In genomic region chr1:172390769-172391168, GRCm38 (mm10) we compare ENCODE assay signal across 17 mouse cellular contexts. TPM values are rescaled to one million over a fixed set of nuclear protein-coding genes. Genes with fewer than 3 reads are reported as not detected.
A peak's percentile ranks its signal among the peaks of the same experiment; 100 is the strongest.
DNase-seq lines count a peak whose midpoint lies in the region; ATAC-seq lines count a peak whose summit lies in the region.
"Had no signal": no experiment of that assay in that cellular context is flagged by ENCODE, and none has a peak within 500 bp of the region (broad histone marks: within the 10 kb centered on the region; RNA-seq: fewer than 3 reads in every experiment).

No protein-coding gene starts in this region.

- ATAC-seq in common myeloid progenitor, adult 5-6 weeks (replicated peaks; ENCODE audit: low read depth, poor library complexity, severe bottlenecking), result peak; percentile 79
- peak; percentile 73 for ATAC-seq in megakaryocyte progenitor cell, adult 5-6 weeks (replicated peaks; ENCODE audit: poor library complexity)
- ATAC-seq in hindbrain, embryonic 13.5 days (ENCODE audit: low FRiP score), result no peak
- ATAC-seq: forebrain, postnatal 0 days had no signal

- no peak overlapping the region for H3K4me3 ChIP-seq in hindbrain, embryonic 13.5 days
- H3K4me3 ChIP-seq: embryonic facial prominence, embryonic 13.5 days; heart, embryonic 15.5 days; midbrain, embryonic 10.5 days had no signal

- H3K4me2 ChIP-seq in hindbrain, embryonic 13.5 days, result no peak overlapping the region
- H3K4me2 ChIP-seq: embryonic facial prominence, embryonic 13.5 days; heart, embryonic 15.5 days had no signal

- peaks cover 11% of the 10 kb centered on the region for H3K4me1 ChIP-seq in hindbrain, embryonic 13.5 days (replicated peaks)

- intact Hi-C loops in gastrocnemius, postnatal 36 days (cut with DNase I), result no loop called here

- no peak overlapping the region for H3K9ac ChIP-seq in hindbrain, embryonic 13.5 days
- H3K9ac ChIP-seq: embryonic facial prominence, embryonic 13.5 days; forebrain, postnatal 0 days; heart, embryonic 15.5 days had no signal

- peak; percentile 63 for DNase-seq in 3134 (ENCODE audit: extremely low read depth, insufficient read length, low spot score)
- peak; percentile 49 for DNase-seq in CD4-positive, CD25-positive, alpha-beta regulatory T cell, adult 2 months (ENCODE audit: low read depth, low spot score)
- no peak for DNase-seq in thymus, postnatal 4 days
- DNase-seq in gastrocnemius, postnatal 36 days, result no peak
- DNase-seq in embryo, embryonic 9.5 days (ENCODE audit: extremely low spot score), result no peak
- DNase-seq: cerebellum, postnatal 25 days; forebrain, postnatal 0 days; gastrocnemius, postnatal 25 days; kidney, postnatal 10 days; left cerebral cortex, postnatal 4 days; thymus, postnatal 36 days had no signal

- H3K36me3 ChIP-seq in hindbrain, embryonic 13.5 days, result no peaks in the 10 kb centered on the region
- H3K36me3 ChIP-seq: embryonic facial prominence, embryonic 13.5 days; heart, embryonic 15.5 days; midbrain, embryonic 10.5 days had no signal

- no peak overlapping the region for H3K27ac ChIP-seq in hindbrain, embryonic 13.5 days
- H3K27ac ChIP-seq: embryonic facial prominence, embryonic 13.5 days; heart, embryonic 15.5 days; midbrain, embryonic 10.5 days had no signal

- H3K27me3 ChIP-seq in hindbrain, embryonic 13.5 days, result no peaks in the 10 kb centered on the region; the same call in 1 of the 2 replicates
- H3K27me3 ChIP-seq: heart, embryonic 15.5 days had no signal

- WGBS in hindbrain, embryonic 13.5 days, result 73% methylated on average over 1 of the region's 1 CpGs

- no peaks in the 10 kb centered on the region for H3K9me3 ChIP-seq in hindbrain, embryonic 13.5 days
- H3K9me3 ChIP-seq: embryonic facial prominence, embryonic 13.5 days; heart, embryonic 15.5 days; midbrain, embryonic 10.5 days had no signal

RNA-seq across cellular contexts. Expression of gene Pigm, which starts 14.4 kb away (rescaled TPM):
- total RNA-seq in common myeloid progenitor, adult 5-6 weeks (2017), result 17.5 and 20.4 TPM in 2 replicates
- 14.7 and 16.2 TPM in 2 replicates for total RNA-seq in megakaryocyte progenitor cell, adult 5-6 weeks (2015)
- 15.3 and 15.7 TPM in 2 replicates for total RNA-seq in megakaryocyte progenitor cell, adult 5-6 weeks (2017)
- total RNA-seq in gastrocnemius, postnatal 36 days (2021), result 1 to 10 TPM; 3.3 to 4.0 TPM
- polyA plus RNA-seq in hindbrain, embryonic 13.5 days (2015; fragmentation: Nextera tagmentation; extraction: Ambion mirVana), result 4.7 and 4.9 TPM in 2 replicates

RNA-seq across cellular contexts. Expression of gene Kcnj10, which starts 49.8 kb away (rescaled TPM):
- 0.27 and 0.39 TPM in 2 replicates for total RNA-seq in common myeloid progenitor, adult 5-6 weeks (2017)
- total RNA-seq in megakaryocyte progenitor cell, adult 5-6 weeks (2015), result 0.20 and 0.24 TPM in 2 replicates
- total RNA-seq in megakaryocyte progenitor cell, adult 5-6 weeks (2017), result 0.04 and 0.14 TPM in 2 replicates
- total RNA-seq in gastrocnemius, postnatal 36 days (2021), result not detected
- polyA plus RNA-seq in hindbrain, embryonic 13.5 days (2015; fragmentation: Nextera tagmentation; extraction: Ambion mirVana), result 1.6 and 1.7 TPM in 2 replicates

Comparison
In these comparisons a context has a peak if more than half of its experiments do, and no peak if none do; other contexts are left out.
1. DNase-seq: peak in 3134 (single experiment) and CD4-positive, CD25-positive, alpha-beta regulatory T cell, adult 2 months (single experiment); none in thymus, postnatal 4 days (single experiment), gastrocnemius, postnatal 36 days (0 of 2) and embryo, embryonic 9.5 days (single experiment).